Mouse (Mus musculus) forebrain, embryonic 14.5 days (tissue): ENCODE results near the gene Mcmbp. TPM values are rescaled to one million over a fixed set of nuclear protein-coding genes. Genes with fewer than 3 reads are reported as not detected.
A peak's percentile ranks its signal among the peaks of the same experiment; 100 is the strongest.

Experiments used
- ATAC-seq: fragments of 200-750 bp; cut with Nextera tagmentation; 2 replicates; pipeline ENCODE4 v1.8.0; 2017; ENCODE audit warnings: mild to moderate bottlenecking, moderate library complexity
- DNase-seq: peaks from one replicate; pipeline ENCODE4 v3.0.0-alpha.2; 2015; ENCODE audit warnings: low spot score
- H3K27ac ChIP-seq: fragments of 300-500 bp; sonication (generic); 2 replicates; pipeline ENCODE4 v1.5.1; 2014; ENCODE audit warnings: low read depth, mild to moderate bottlenecking, control low read depth, low read length, moderate library complexity
- H3K27me3 ChIP-seq: fragments of 300-500 bp; sonication (generic); replicated peaks from 2 replicates; pipeline ENCODE4 v1.6.1; 2014; ENCODE audit warnings: low read length, control low read depth, mixed read lengths; ENCODE audit not compliant: control insufficient read depth, insufficient read depth
- H3K36me3 ChIP-seq: fragments of 300-500 bp; sonication (generic); 2 replicates; pipeline ENCODE4 v1.6.1; 2014; ENCODE audit warnings: low read length, control low read depth; ENCODE audit not compliant: control insufficient read depth, insufficient read depth
- H3K4me1 ChIP-seq: fragments of 300-500 bp; sonication (generic); 2 replicates; pipeline ENCODE4 v1.6.1; 2014; ENCODE audit warnings: antibody characterized with exemption, low read length, control low read depth; ENCODE audit not compliant: control insufficient read depth, insufficient read depth
- H3K4me2 ChIP-seq: fragments of 300-500 bp; sonication (generic); 2 replicates; pipeline ENCODE4 v1.6.1; 2014; ENCODE audit warnings: mild to moderate bottlenecking, control low read depth, low read length
- H3K4me3 ChIP-seq: fragments of 300-500 bp; sonication (generic); 2 replicates; pipeline ENCODE4 v1.5.1; 2014; ENCODE audit warnings: low read depth, low read length, control low read depth
- H3K9ac ChIP-seq: fragments of 300-500 bp; sonication (generic); 2 replicates; pipeline ENCODE4 v1.6.1; 2014; ENCODE audit warnings: mild to moderate bottlenecking, low read length, control low read depth, moderate library complexity
- H3K9me3 ChIP-seq: fragments of 300-500 bp; sonication (generic); replicated peaks from 2 replicates; pipeline ENCODE4 v1.6.1; 2016; ENCODE audit warnings: low read length, control low read depth, mixed read lengths; ENCODE audit not compliant: control insufficient read depth
- WGBS: fragments of 180-500 bp; shearing (Covaris S2); extraction: QIAGEN DNeasy Blood & Tissue Kit; methylation state at CpG from one replicate; pipeline ENCODE4 v1.1.7; 2014; 5-methylcytosine and 5-hydroxymethylcytosine counted together
- polyA plus RNA-seq: library from polyadenylated mRNA; unstranded; fragments of >200 nt; fragmentation: Nextera tagmentation; extraction: Ambion mirVana; gene quantifications from 2 replicates; pipeline ENCODE4 v1.2.1, GENCODE M21; 2014

Gene Mcmbp
- 55.6 and 58.1 TPM in 2 replicates for polyA plus RNA-seq

- peak within 1 kb of the TSS; percentile 95 for H3K9ac ChIP-seq
- peak within 1 kb of the TSS; percentile 98 for H3K4me3 ChIP-seq
- peaks cover 18% of the 10 kb centered on the region; the same call in 1 of the 2 replicates for H3K4me1 ChIP-seq
- no peaks in the 10 kb centered on the region for H3K9me3 ChIP-seq
- H3K27ac ChIP-seq, result peak within 1 kb of the TSS; percentile 86
- DNase-seq, result peak; percentile 97
- ATAC-seq, result peak; percentile 88
- peak within 1 kb of the TSS; percentile 90 for H3K4me2 ChIP-seq
- no peaks in the 10 kb centered on the region for H3K27me3 ChIP-seq
- no peaks in the 10 kb centered on the region for H3K36me3 ChIP-seq
- WGBS, result under 1% methylated on average over 28 of the region's 35 CpGs
Measured at GRCm38 (mm10) chr7:128740334-128740733, at the start of gene Mcmbp. Gene Mcmbp (minus strand): TSS chr7:128740495.

GRCm38 (mm10) chr7:128790045-128790444 lies 49.8 kb upstream of the Mcmbp start:
- Histone ChIP-seq H3K4me1 (no peaks in the 10 kb centered on the region), H3K4me2 (no peak overlapping the region), H3K9ac (no peak overlapping the region), H3K27me3 (no peaks in the 10 kb centered on the region), H3K36me3 (peaks cover 12% of the 10 kb centered on the region), H3K27ac (no peak overlapping the region), H3K4me3 (no peak overlapping the region), H3K9me3 (no peaks in the 10 kb centered on the region)
- 89% methylated on average over 4 of the region's 4 CpGs for WGBS
- ATAC-seq, result no peak
- DNase-seq, result no peak

- H3K9me3 ChIP-seq, result no peaks in the 10 kb centered on the region
- ATAC-seq (no peak), DNase-seq (no peak)
- H3K4me2 ChIP-seq, result no peak overlapping the region
- H3K36me3 ChIP-seq, result peaks cover 76% of the 10 kb centered on the region
- no peak overlapping the region for H3K9ac ChIP-seq
- H3K27ac ChIP-seq, result no peak overlapping the region
- H3K4me3 ChIP-seq, result no peak overlapping the region
- H3K27me3 ChIP-seq, result no peaks in the 10 kb centered on the region
- 100% methylated on average over 3 of the region's 3 CpGs for WGBS
- H3K4me1 ChIP-seq, result no peaks in the 10 kb centered on the region
Measured at GRCm38 (mm10) chr7:128781846-128782245, 41.6 kb upstream of the Mcmbp start.

GRCm38 (mm10) chr7:128779305-128779704 lies 39.0 kb upstream of the Mcmbp start:
- peak; percentile 65; the same call in 1 of the 2 replicates for ATAC-seq
- no peaks in the 10 kb centered on the region for H3K27me3 ChIP-seq
- H3K4me2 ChIP-seq, result no peak overlapping the region
- no peak overlapping the region for H3K9ac ChIP-seq
- peaks cover 80% of the 10 kb centered on the region for H3K36me3 ChIP-seq
- H3K27ac ChIP-seq, result no peak overlapping the region
- H3K4me1 ChIP-seq, result no peaks in the 10 kb centered on the region
- DNase-seq, result peak; percentile 92
- H3K9me3 ChIP-seq, result no peaks in the 10 kb centered on the region
- no peak overlapping the region for H3K4me3 ChIP-seq
- WGBS, result 36% methylated on average over 6 of the region's 6 CpGs

GRCm38 (mm10) chr7:128777201-128777600 lies 36.9 kb upstream of the Mcmbp start:
- WGBS, result 89% methylated on average over 6 of the region's 6 CpGs
- no peaks in the 10 kb centered on the region for H3K4me1 ChIP-seq

GRCm38 (mm10) chr7:128766696-128767095 lies 26.4 kb upstream of the Mcmbp start:
- Histone ChIP-seq H3K4me1 (no peaks in the 10 kb centered on the region), H3K36me3 (peaks cover 86% of the 10 kb centered on the region), H3K27ac (no peak overlapping the region), H3K4me2 (no peak overlapping the region), H3K9ac (no peak overlapping the region), H3K9me3 (no peaks in the 10 kb centered on the region), H3K4me3 (no peak overlapping the region), H3K27me3 (no peaks in the 10 kb centered on the region)
- DNase-seq (peak; percentile 5), ATAC-seq (no peak)

More at GRCm38 (mm10) chr7:128777201-128777600, 36.9 kb upstream of the Mcmbp start:
- H3K4me3 ChIP-seq, result no peak overlapping the region
- H3K36me3 ChIP-seq, result peaks cover 88% of the 10 kb centered on the region
- H3K27me3 ChIP-seq, result no peaks in the 10 kb centered on the region
- H3K4me2 ChIP-seq, result no peak overlapping the region
- no peak overlapping the region for H3K27ac ChIP-seq
- ATAC-seq, result no peak
- no peak for DNase-seq
- no peaks in the 10 kb centered on the region for H3K9me3 ChIP-seq
- H3K9ac ChIP-seq, result no peak overlapping the region

- Histone ChIP-seq H3K36me3 (peaks cover 93% of the 10 kb centered on the region), H3K4me1 (no peaks in the 10 kb centered on the region), H3K27ac (no peak overlapping the region), H3K4me3 (no peak overlapping the region), H3K27me3 (no peaks in the 10 kb centered on the region), H3K4me2 (no peak overlapping the region), H3K9me3 (no peaks in the 10 kb centered on the region), H3K9ac (no peak overlapping the region)
- no peak for DNase-seq
- no peak for ATAC-seq
- WGBS, result 92% methylated on average over 4 of the region's 4 CpGs
Measured at GRCm38 (mm10) chr7:128758948-128759347, 18.7 kb upstream of the Mcmbp start.

GRCm38 (mm10) chr7:128755396-128755795 lies 15.1 kb upstream of the Mcmbp start:
- 97% methylated on average over 1 of the region's 1 CpGs for WGBS
- no peak for ATAC-seq
- no peak overlapping the region for H3K9ac ChIP-seq

GRCm38 (mm10) chr7:128752012-128752411 lies 11.7 kb upstream of the Mcmbp start:
- Histone ChIP-seq H3K27me3 (no peaks in the 10 kb centered on the region), H3K4me2 (no peak overlapping the region), H3K36me3 (peaks cover 68% of the 10 kb centered on the region), H3K9ac (no peak overlapping the region), H3K4me3 (no peak overlapping the region), H3K4me1 (no peaks in the 10 kb centered on the region), H3K9me3 (no peaks in the 10 kb centered on the region), H3K27ac (no peak overlapping the region)
- ATAC-seq (no peak), DNase-seq (no peak)
- WGBS, result 87% methylated on average over 4 of the region's 4 CpGs

More at GRCm38 (mm10) chr7:128755396-128755795, 15.1 kb upstream of the Mcmbp start:
- Histone ChIP-seq H3K9me3 (no peaks in the 10 kb centered on the region), H3K27ac (no peak overlapping the region), H3K27me3 (no peaks in the 10 kb centered on the region), H3K4me2 (no peak overlapping the region), H3K4me3 (no peak overlapping the region), H3K36me3 (peaks cover 93% of the 10 kb centered on the region), H3K4me1 (no peaks in the 10 kb centered on the region)
- no peak for DNase-seq
